Mouse (Mus musculus): ENCODE data around the gene Pde4c. TPM values are rescaled to one million over a fixed set of nuclear protein-coding genes. Genes with fewer than 3 reads are reported as not detected.

Pde4c gene
- total and polyA plus RNA-seq, 3 experiments: 0.65 to 3.0 TPM; not detected in 1

GRCm38 (mm10) chr8:70689892-70690390 lies 33.6 kb upstream of the Pde4c start:
- no peak for DNase-seq (ENCODE audit: low read depth, low spot score)
- Histone ChIP-seq H3K27me3 (ENCODE audit: control insufficient read depth in 1 of 2, insufficient read depth in 2 of 2, low read length in 2 of 2) (peaks cover 0 to 5% of the 10 kb centered on the region in 2 experiments), H3K9ac (ENCODE audit: control insufficient read depth, low read depth, low read length, poor library complexity, severe bottlenecking) (no peak overlapping the region), H3K4me1 (ENCODE audit: control insufficient read depth in 1 of 2, insufficient read depth in 2 of 2, low read length in 2 of 2) (peaks cover under 1 to 10% of the 10 kb centered on the region in 2 experiments; a peak in 3 of 4 replicates), H3K4me3 (ENCODE audit: control insufficient read depth in 1 of 2, insufficient read depth in 1 of 2, low read depth in 2 of 2, low read length in 2 of 2) (no peak overlapping the region), H3K36me3 (ENCODE audit: control insufficient read depth in 1 of 2, insufficient read depth in 2 of 2, low read length in 2 of 2) (peaks cover 0 to 3% of the 10 kb centered on the region in 2 experiments; a peak in 2 of 4 replicates), H3K9me3 (replicated peaks; ENCODE audit: insufficient read depth, low read length) (no peaks in the 10 kb centered on the region), H3K79me2 (ENCODE audit: control insufficient read depth, insufficient read depth, low read length, poor library complexity) (no peaks in the 10 kb centered on the region), H3K27ac (ENCODE audit: control insufficient read depth, low read depth, low read length) (no peak overlapping the region)
- TF ChIP-seq KAT2A (conservative IDR thresholded peaks at IDR 0.05; ENCODE audit: low read depth, low read length): no peak
- TF ChIP-seq GABPA (IDR thresholded peaks at IDR 0.05; ENCODE audit: low read depth, low read length): no peak
- TF ChIP-seq JUND (IDR thresholded peaks at IDR 0.05; ENCODE audit: low read depth, low read length): no peak
- TF ChIP-seq MAZ (IDR thresholded peaks at IDR 0.05; ENCODE audit: low read depth, low read length): no peak
- TF ChIP-seq EP300 (IDR thresholded peaks at IDR 0.05; ENCODE audit: low read depth in 1 of 2, low read length in 2 of 2): no peak
- no peak for TF ChIP-seq CHD1 (IDR thresholded peaks at IDR 0.05; ENCODE audit: low read depth, low read length)
- no peak for TF ChIP-seq POLR2AphosphoS5 (IDR thresholded peaks at IDR 0.05; ENCODE audit: borderline replicate concordance, low read depth, low read length)
- no peak for TF ChIP-seq NELFE (IDR thresholded peaks at IDR 0.05; ENCODE audit: low read depth, low read length)
- no peak for TF ChIP-seq MAFK (IDR thresholded peaks at IDR 0.05; ENCODE audit: borderline replicate concordance, low read depth, low read length)
- TF ChIP-seq MAX (IDR thresholded peaks at IDR 0.05; ENCODE audit: low read length): no peak
- TF ChIP-seq CHD2 (IDR thresholded peaks at IDR 0.05; ENCODE audit: low read length): no peak
- TF ChIP-seq MYC (IDR thresholded peaks at IDR 0.05; ENCODE audit: low read depth, low read length): no peak
- TF ChIP-seq POLR2AphosphoS2 (IDR thresholded peaks at IDR 0.05; ENCODE audit: low read length): no peak
- no peak for TF ChIP-seq UBTF (IDR thresholded peaks at IDR 0.05; ENCODE audit: borderline replicate concordance, insufficient read depth, low read depth, low read length)
- TF ChIP-seq TCF12 (IDR thresholded peaks at IDR 0.05; ENCODE audit: low read depth, low read length): no peak
- TF ChIP-seq SIN3A (IDR thresholded peaks at IDR 0.05; ENCODE audit: low read length): no peak
- TF ChIP-seq SMC3 (IDR thresholded peaks at IDR 0.05; ENCODE audit: low read depth, low read length): no peak
- TF ChIP-seq MYB (IDR thresholded peaks at IDR 0.05; ENCODE audit: low read depth, low read length): no peak
- TF ChIP-seq MEF2A (IDR thresholded peaks at IDR 0.05; ENCODE audit: extremely low read depth, insufficient replicate concordance, low read depth, low read length, poor library complexity, severe bottlenecking): no peak
- no peak for TF ChIP-seq MXI1 (IDR thresholded peaks at IDR 0.05; ENCODE audit: low read depth, low read length)

DNA sequence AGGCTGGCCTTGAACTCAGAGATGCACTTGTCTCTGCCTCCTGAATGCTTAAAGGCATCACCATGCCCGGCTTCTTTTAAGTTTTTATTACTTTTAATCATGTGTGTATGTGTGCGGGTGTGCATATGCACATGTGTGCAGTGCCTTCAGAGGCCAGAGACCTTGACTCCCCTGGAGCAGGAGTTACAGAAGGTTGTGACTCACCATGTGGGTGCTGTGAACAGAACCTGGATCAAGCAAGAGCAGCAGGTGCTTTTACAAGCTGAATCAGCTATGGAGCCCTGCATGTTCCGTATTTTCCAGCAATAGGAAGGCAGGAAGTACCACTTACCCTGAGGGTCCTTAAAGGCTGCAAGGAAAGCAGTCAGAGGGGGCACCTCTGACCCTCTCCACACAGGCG lies 32.3 kb upstream of the Pde4c start:
- H3K27me3 ChIP-seq (ENCODE audit: control insufficient read depth in 1 of 2, insufficient read depth in 2 of 2, low read length in 2 of 2): peaks cover 0 to 4% of the 10 kb centered on the region in 2 experiments; a peak in 2 of 4 replicates
- no peak overlapping the region for H3K27ac ChIP-seq (ENCODE audit: control insufficient read depth, low read depth, low read length)
- no peaks in the 10 kb centered on the region for H3K79me2 ChIP-seq (ENCODE audit: control insufficient read depth, insufficient read depth, low read length, poor library complexity)
- H3K36me3 ChIP-seq (ENCODE audit: control insufficient read depth in 1 of 2, insufficient read depth in 2 of 2, low read length in 2 of 2): peaks cover 0 to 4% of the 10 kb centered on the region in 2 experiments; a peak in 2 of 4 replicates
- no peaks in the 10 kb centered on the region for H3K9me3 ChIP-seq (replicated peaks; ENCODE audit: insufficient read depth, low read length)
- peaks cover 7 to 17% of the 10 kb centered on the region in 2 experiments for H3K4me1 ChIP-seq (ENCODE audit: control insufficient read depth in 1 of 2, insufficient read depth in 2 of 2, low read length in 2 of 2)
- no peak overlapping the region for H3K9ac ChIP-seq (ENCODE audit: control insufficient read depth, low read depth, low read length, poor library complexity, severe bottlenecking)
- TF ChIP-seq ELF1 (IDR thresholded peaks at IDR 0.05; ENCODE audit: low read depth, low read length) (no peak), MAX (IDR thresholded peaks at IDR 0.05; ENCODE audit: low read length) (no peak), RAD21 (IDR thresholded peaks at IDR 0.05; ENCODE audit: low read depth, low read length) (no peak), KAT2A (conservative IDR thresholded peaks at IDR 0.05; ENCODE audit: low read depth, low read length) (no peak), NELFE (IDR thresholded peaks at IDR 0.05; ENCODE audit: low read depth, low read length) (no peak), MYC (IDR thresholded peaks at IDR 0.05; ENCODE audit: low read depth, low read length) (no peak)
- H3K4me3 ChIP-seq (ENCODE audit: control insufficient read depth in 1 of 2, insufficient read depth in 1 of 2, low read depth in 2 of 2, low read length in 2 of 2): no peak overlapping the region
- DNase-seq (ENCODE audit: low read depth, low spot score): no peak
